Mouse (Mus musculus): ENCODE data around the gene Pet2. TPM values are rescaled to one million over a fixed set of nuclear protein-coding genes. Genes with fewer than 3 reads are reported as not detected.

The Pet2 gene
- not detected for total RNA-seq (2021)
- long read RNA-seq, experiment 1 = 0 reads
- long read RNA-seq, experiment 2 = 0 reads

DNA sequence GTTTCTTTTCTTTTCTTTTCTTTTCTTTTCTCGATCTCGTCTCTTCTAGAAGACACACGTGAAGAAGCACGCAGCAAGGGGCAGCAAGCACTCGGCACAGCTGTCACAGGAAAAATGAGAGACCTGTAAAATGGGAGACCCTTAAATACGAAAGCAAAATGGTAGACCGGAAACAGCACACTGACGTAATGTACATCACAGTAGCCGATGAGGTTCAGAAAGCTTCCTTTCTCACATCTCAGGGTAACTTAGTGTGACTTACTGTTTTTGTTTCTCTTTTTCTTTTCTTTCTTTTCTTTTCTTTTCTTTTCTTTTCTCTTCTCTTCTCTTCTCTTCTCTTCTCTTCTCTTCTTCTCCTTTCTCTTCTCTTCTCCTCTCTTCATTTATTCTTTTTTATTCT, at the start of gene Pet2:
Pet2 (minus strand) TSS at position 101 of the 400 bp plus-strand sequence.
- no peak for DNase-seq

All from gastrocnemius, postnatal 25 days (tissue).